Mouse (Mus musculus) B cell, adult 2 months (primary cell): Measurements from ENCODE around the gene Nme6.

Experiments used
- DNase-seq, 2 experiments: peaks; one replicate each; pipeline ENCODE4 v3.0.0; 2022

Nme6 gene

GRCm38 (mm10) chr9:109874797-109875691 is 42.5 kb downstream of the Nme6 start, which contains the start of gene Cdc25a:
Gene Cdc25a (plus strand): TSS chr9:109875579.
- DNase-seq: peak; percentile 94 to 96

- no peak for DNase-seq
Measured at GRCm38 (mm10) chr9:109875695-109876601, 43.4 kb downstream of the Nme6 start.

DNA sequence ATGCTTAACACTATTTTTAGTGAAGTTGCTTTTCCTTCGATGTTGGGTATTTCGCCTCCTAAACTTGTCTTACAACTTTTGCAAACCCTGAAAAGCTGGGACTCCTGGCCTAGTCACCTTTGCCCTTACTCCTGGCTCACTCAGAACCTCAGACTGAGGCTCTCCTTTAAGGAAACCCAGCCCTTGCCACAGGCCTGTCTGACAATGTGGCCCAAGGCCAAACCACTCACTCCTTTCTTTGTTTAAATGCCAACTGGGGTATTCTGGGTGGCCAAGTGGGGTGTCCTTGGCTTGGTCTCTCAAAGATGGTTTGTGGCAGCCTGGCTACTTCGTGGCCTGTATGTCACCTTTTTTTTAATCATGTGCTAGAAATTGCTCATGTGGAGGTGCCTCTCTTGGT is 44.2 kb downstream of the Nme6 start:
- peak in 1 of 2 experiments; percentile 6 for DNase-seq

DNA sequence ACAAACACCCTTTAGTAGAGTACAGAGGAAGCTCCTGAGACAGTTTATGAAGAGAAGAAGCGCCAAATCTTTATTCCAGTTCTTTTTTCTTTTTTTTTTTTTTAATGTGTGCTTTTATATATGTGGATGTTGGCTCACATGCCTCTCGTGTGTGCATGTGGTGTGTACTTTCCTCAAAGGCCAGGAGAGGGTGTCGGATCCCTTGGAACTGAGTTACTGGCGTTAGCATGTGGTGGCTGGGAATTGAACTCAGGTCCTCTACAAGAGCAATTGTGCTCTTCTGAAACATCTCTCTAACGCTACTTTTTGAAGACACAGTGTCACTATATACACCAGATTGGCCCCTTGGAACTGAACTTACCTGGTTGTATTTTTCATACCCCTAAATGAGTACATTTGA is 45.1 kb downstream of the Nme6 start:
- DNase-seq: no peak

GRCm38 (mm10) chr9:109879305-109879704 is 46.8 kb downstream of the Nme6 start:
- no peak for DNase-seq

DNA sequence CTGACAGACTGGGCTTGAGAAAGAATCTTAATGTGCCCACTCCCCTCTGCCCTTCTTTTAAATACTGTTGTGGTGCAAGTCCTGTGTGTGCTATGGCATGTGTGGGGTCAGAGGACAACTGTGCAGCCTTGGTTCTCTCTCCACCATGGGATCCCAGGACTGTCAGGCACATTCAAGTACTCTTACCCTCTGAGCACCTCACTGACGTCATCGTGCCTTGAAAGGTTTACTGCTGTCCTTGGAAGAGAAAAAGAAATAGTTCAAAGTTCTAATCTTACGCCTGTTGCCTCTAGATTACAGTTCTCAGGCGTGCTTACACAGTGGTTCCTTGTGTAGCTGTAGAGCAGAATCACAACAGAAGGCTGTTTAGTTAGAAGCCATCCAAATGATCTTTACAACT is 53.7 kb downstream of the Nme6 start:
- DNase-seq: no peak

- DNase-seq: no peak
Measured at GRCm38 (mm10) chr9:109887321-109887720, 54.8 kb downstream of the Nme6 start.

GRCm38 (mm10) chr9:109891501-109891900 is 59.0 kb downstream of the Nme6 start:
- DNase-seq: no peak
